Mouse (Mus musculus) erythroid progenitor cell, adult 5-6 weeks (primary cell): Measurements from ENCODE around the gene Dhrs11. TPM values are rescaled to one million over a fixed set of nuclear protein-coding genes. Genes with fewer than 3 reads are reported as not detected.

Experiments
- ATAC-seq: replicated peaks from 2 replicates; pipeline ENCODE4 v1.8.0; 2016; ENCODE audit warnings: moderate number of reproducible peaks, mild to moderate bottlenecking, moderate TSS enrichment, inconsistent platforms; ENCODE audit not compliant: poor library complexity, low FRiP score, severe bottlenecking
- total RNA-seq, 2 experiments: library from RNA; stranded (forward) in 1 of 2; stranded (reverse) in 1 of 2; fragments of 150-400 nt in 1 of 2; fragments of 186-747, 209-891 nt in 1 of 2; gene quantifications; 2 replicates each; pipeline versions ENCODE4 v1.2.3 to v1.2.4; 2015 to 2017; ENCODE audit warnings: low replicate concordance in 2 of 2

Gene Dhrs11
- total RNA-seq, 2 experiments from 2014 or later, result 556 to 926 TPM

GRCm38 (mm10) chr11:84825261-84825807 is 3.5 kb downstream of the Dhrs11 start:
- ATAC-seq, result no peak

GRCm38 (mm10) chr11:84823484-84823897 is 5.3 kb downstream of the Dhrs11 start:
- ATAC-seq, result peak; percentile 67

- ATAC-seq, result peak; percentile 23
Measured at GRCm38 (mm10) chr11:84822487-84822886, 6.3 kb downstream of the Dhrs11 start.

- ATAC-seq, result no peak
Measured at GRCm38 (mm10) chr11:84821131-84821770, 7.5 kb downstream of the Dhrs11 start.

GRCm38 (mm10) chr11:84818961-84819692 is 9.7 kb downstream of the Dhrs11 start, which contains the start of gene Mrm1:
Gene Mrm1 (minus strand): TSS chr11:84819515.
- peak; percentile 50 for ATAC-seq

GRCm38 (mm10) chr11:84818085-84818960 is 10.5 kb downstream of the Dhrs11 start:
- peak; percentile 56 for ATAC-seq

- no peak for ATAC-seq
Measured at GRCm38 (mm10) chr11:84817362-84817761, 11.4 kb downstream of the Dhrs11 start.

GRCm38 (mm10) chr11:84813724-84814510 is 14.9 kb downstream of the Dhrs11 start:
- ATAC-seq, result peak; percentile 37; the same call in 1 of the 2 replicates

- ATAC-seq, result no peak
Measured at GRCm38 (mm10) chr11:84804373-84804772, 24.4 kb downstream of the Dhrs11 start.

- peak; percentile 86 for ATAC-seq
Measured at GRCm38 (mm10) chr11:84797627-84798353, 31.0 kb downstream of the Dhrs11 start.

GRCm38 (mm10) chr11:84797026-84797425 is 31.8 kb downstream of the Dhrs11 start:
- no peak for ATAC-seq

- no peak for ATAC-seq
Measured at GRCm38 (mm10) chr11:84794496-84795113, 34.2 kb downstream of the Dhrs11 start.

- no peak for ATAC-seq
Measured at GRCm38 (mm10) chr11:84793545-84793944, 35.2 kb downstream of the Dhrs11 start.

- no peak for ATAC-seq
Measured at GRCm38 (mm10) chr11:84790383-84790782, 38.4 kb downstream of the Dhrs11 start.

- no peak for ATAC-seq
Measured at GRCm38 (mm10) chr11:84780143-84780870, 48.5 kb downstream of the Dhrs11 start.

GRCm38 (mm10) chr11:84775560-84775959 is 53.2 kb downstream of the Dhrs11 start:
- ATAC-seq, result no peak

- no peak for ATAC-seq
Measured at GRCm38 (mm10) chr11:84774870-84775514, 53.8 kb downstream of the Dhrs11 start.
